Mouse (Mus musculus) thymus, adult 2 months (tissue): ENCODE results near the gene Olfr221.

Source experiments
- CTCF ChIP-seq: fragments of 200-500 bp; IDR thresholded peaks from 2 replicates; pipeline ENCODE4 v1.5.1; 2012; ENCODE audit warnings: mild to moderate bottlenecking, control low read depth, low read length, moderate library complexity, borderline replicate concordance; ENCODE audit not compliant: control insufficient read depth, poor library complexity, insufficient read depth; ENCODE audit errors: extremely low read depth
- POLR2A ChIP-seq: fragments of 200-500 bp; IDR thresholded peaks from 2 replicates; pipeline ENCODE4 v1.6.1; 2012; ENCODE audit warnings: mild to moderate bottlenecking, low read length, control low read depth, moderate library complexity; ENCODE audit not compliant: control insufficient read depth, poor library complexity, insufficient read depth; ENCODE audit errors: extremely low read depth

DNA sequence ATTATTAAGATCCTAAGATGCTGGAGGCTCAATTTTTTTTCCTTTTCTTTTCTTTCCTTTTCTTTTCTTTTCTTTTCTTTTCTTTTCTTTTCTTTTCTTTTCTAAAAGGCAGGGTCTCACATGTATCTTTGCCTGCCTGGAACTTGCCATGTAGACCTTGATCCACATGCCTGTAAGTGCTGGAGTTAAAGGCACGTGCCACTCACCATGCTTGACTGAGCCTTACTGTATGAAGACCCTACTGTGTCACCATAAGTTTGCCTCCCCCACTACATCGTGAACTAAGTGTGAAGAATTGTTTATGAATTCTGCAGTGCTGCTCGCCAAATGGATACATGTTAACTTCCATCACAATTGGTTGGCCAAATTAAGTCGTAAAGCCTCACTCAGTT lies 21.1 kb downstream of the Olfr221 start:
- no peak for TF ChIP-seq CTCF
- TF ChIP-seq POLR2A: no peak
